Mouse (Mus musculus) activated CD4-positive, CD25-positive, alpha-beta regulatory T cell, adult 4 months (primary cell): ENCODE measurements around the gene Gm20388. TPM values are rescaled to one million over a fixed set of nuclear protein-coding genes. Genes with fewer than 3 reads are reported as not detected.

Experiments
- ATAC-seq: one replicate; pipeline ENCODE4 v1.8.0; 2017
- polyA plus RNA-seq, 2 experiments: library from polyadenylated mRNA; unstranded; fragments of 100-300 nt; shearing (Covaris generic); gene quantifications; one replicate each; pipeline ENCODE4 v1.2.1; 2017

Gm20388 gene
- polyA plus RNA-seq, 2 experiments from 2014 or later: 9.9 to 12.3 TPM

DNA sequence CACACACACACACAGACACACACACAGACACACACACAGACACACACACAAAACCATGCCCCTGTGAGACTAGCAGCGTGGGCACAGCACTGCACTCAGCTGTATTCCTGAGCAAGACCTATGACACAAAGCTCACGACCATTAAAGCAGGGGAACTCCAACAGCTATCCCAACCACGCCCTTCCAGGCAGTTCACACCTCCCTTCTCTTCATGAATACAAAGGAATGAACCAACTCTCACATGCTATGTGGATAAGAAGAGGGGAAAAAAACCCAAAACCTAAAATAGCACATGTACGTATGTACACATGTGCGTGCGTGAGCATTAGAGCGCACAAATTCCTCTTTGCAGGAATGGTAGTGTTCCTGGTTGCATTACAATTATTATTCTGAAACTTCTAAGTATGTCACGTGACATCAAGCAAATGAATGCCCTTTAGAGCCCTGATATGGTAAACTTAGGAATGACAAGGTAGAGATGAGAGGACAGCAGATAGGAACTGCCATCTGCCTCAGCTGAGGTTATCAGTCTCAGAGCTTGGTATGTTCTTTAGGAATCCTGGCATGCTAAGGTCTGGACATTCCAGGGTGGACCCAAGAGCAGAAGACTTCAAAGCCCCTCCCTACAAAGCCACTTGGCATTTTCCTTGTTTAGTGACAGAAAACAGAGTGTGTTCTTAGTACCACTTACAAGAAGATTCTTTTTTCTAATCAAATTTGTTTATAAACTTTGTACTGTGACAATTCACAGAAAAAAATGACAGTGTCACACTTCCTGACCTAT lies 3015.5 kb downstream of the Gm20388 start:
- no peak for ATAC-seq

GRCm38 (mm10) chr8:122926782-122927181 lies 3016.1 kb downstream of the Gm20388 start:
- no peak for ATAC-seq

GRCm38 (mm10) chr8:122927841-122928240 lies 3017.2 kb downstream of the Gm20388 start:
- ATAC-seq: no peak

GRCm38 (mm10) chr8:122928631-122929224 lies 3018.1 kb downstream of the Gm20388 start:
- no peak for ATAC-seq

DNA sequence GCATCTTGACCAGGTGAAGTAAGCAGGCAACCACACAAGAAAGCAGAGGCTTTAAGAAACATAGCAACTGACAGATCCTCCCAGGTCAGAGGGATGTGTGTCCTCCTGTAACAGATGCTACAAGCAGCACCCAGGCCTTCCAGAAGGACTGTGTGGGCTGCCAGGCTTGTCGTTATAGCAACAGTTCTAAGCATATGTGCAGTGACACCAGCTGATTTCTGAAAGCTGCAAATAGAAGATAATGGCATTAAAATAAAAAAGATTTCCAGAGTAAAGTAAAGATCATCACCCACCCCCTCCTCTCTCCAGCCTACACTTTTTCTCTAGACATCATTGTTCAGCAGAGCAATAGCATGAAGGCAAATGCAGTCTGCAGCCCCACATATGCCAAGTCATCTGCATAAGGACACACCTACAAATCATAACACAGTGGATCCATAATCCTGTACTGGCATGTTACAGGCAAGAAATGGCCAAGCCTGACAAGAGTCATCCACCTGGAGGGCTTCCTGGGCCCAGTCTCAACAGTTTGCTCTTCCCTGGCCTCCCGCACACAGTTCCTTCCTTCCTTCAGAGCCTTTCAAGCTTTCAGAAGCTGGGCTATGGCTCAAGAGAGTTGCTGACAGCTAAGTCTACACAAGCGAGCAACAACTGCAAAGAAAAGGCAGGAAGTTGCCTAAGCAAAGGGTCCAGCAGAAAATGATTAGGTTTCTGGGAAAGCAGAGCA lies 3021.4 kb downstream of the Gm20388 start:
- no peak for ATAC-seq

DNA sequence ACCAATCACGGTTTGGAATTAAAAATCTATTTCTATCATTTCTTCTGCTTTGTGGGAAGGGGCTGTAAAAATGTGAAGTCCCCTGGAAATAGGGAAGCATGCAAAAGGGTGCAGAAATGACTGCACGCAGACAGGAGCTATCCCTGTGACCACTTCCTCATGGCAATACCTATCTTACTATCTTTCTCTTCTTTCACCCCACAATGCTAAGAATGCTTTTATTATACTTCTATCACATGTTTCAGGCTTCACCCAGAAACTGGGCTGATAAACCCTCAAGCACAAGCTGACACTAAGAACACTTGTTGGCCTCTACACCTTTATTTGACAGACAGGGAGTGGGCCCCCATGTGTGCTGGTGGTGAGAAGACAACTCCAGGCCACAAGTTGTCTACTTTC lies 3021.9 kb downstream of the Gm20388 start:
- ATAC-seq: no peak

DNA sequence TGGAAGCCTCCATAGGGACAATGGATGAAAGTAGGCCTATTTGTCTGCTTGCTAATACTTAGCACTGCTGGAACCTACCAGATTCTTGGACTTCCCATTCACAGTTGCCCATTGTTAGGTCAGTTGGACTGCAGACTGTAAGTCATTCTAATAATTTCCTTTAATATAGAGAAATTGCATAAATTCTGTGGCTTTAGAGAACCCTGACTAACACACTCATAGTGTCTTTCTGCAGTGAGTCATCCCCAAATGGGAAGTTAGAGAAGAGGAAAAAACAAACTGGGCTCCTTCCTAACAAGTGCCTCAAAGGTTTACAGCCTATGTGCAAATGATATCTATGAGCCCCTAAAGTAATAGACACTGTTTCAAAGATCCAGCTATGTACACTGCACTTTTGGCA lies 3023.3 kb downstream of the Gm20388 start:
- no peak for ATAC-seq

GRCm38 (mm10) chr8:122935118-122935517 lies 3024.5 kb downstream of the Gm20388 start:
- ATAC-seq: no peak

- ATAC-seq: no peak
Measured at GRCm38 (mm10) chr8:122935912-122936311, 3025.3 kb downstream of the Gm20388 start.

- ATAC-seq: peak; percentile 69
Measured at GRCm38 (mm10) chr8:122937545-122938053, 3027.0 kb downstream of the Gm20388 start.

- ATAC-seq: no peak
Measured at GRCm38 (mm10) chr8:122938170-122938569, 3027.5 kb downstream of the Gm20388 start.

DNA sequence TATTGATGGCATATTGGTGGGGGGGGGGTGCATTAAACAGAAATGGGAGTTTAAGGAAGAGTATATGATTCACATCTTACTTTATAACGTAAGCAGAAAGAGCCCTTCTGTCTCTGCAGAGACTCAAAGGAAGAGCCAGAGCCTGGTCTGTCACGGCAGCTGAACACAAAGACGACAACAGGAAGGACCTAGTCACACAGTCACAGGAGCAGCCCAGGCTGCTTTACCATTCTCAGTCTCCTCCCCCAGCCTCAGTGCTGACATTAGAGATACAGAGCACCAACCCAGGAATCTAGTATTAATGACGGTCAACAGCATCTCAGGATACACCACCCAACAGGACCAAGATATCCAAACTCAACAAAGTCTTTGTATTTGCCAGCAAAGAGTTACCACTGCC lies 3027.9 kb downstream of the Gm20388 start:
- peak; percentile 80 for ATAC-seq

- no peak for ATAC-seq
Measured at GRCm38 (mm10) chr8:122942803-122943713, 3032.4 kb downstream of the Gm20388 start.

- no peak for ATAC-seq
Measured at GRCm38 (mm10) chr8:122945775-122946174, 3035.1 kb downstream of the Gm20388 start.

- ATAC-seq: no peak
Measured at GRCm38 (mm10) chr8:122949701-122950100, 3039.1 kb downstream of the Gm20388 start.

DNA sequence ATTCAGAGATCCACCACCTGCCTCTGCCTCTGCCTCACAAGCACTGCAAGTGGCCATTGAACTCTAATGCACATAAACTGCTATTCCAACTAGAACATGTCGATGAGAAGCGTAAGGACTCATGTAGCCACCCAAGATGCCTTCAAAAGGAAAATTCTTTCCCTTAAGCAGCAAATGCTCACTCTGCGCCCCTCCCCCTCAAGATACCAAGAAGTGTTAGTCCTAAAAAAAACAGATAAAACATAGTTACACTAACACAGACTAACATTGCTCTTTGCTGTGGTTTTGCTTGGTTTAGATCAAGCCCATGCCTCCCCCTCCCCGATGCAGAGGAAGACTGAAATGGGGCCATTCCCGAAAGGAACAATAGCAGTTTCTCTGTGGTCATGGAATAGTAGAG lies 3040.8 kb downstream of the Gm20388 start:
- no peak for ATAC-seq

DNA sequence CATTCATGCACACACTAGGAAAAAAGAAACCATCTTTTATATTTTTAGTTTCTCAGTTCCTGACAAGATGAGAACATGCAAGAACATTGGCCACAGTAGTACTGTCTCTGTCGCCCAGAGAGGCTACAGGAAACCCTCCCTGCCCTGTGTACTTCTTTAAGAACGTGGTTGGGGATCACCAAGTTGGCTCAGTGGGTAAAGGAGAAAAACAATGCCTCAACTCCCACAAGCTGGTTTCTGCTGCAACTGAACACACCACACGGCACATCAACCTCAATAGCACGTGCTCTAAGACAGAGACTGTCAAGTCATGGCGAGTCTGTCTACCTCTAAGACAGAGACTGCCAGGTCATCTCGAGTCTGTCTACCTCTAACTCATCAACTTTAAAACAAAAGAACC lies 3042.4 kb downstream of the Gm20388 start:
- peak; percentile 64 for ATAC-seq

DNA sequence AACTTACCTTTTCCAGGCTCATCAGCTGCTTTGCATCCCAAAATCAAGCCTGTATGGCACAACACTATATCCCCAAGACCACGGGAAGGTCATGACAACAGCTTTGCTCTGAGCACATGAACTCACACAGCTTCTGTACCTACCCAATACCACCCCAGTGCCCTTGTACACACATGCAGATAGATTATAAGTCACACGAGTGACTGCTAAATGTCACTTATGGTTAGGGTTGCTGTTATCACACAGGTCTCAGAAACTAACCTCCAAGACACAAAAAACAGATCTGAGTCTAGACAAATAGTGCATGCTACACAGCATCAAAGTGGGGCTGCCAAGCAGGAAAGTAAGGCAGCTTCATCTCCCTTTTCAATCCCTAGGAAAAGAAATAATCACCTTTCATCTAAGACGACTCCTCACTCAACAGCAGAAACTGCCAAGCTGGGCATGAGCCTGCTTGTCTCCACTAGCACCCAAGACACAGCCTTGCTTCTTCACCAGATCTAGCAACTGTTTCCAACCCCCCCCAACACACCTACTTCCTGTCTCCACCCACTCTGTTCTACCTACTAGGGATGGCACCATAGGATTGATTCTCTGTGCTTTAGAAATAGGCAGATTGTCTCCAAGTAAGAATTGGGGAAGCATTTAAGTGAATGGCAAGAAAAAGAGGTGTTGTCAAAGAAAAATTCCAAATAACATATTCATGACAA lies 3043.6 kb downstream of the Gm20388 start:
- ATAC-seq: peak; percentile 71

- no peak for ATAC-seq
Measured at GRCm38 (mm10) chr8:122955195-122955594, 3044.6 kb downstream of the Gm20388 start.

- no peak for ATAC-seq
Measured at GRCm38 (mm10) chr8:122955997-122956396, 3045.4 kb downstream of the Gm20388 start.

DNA sequence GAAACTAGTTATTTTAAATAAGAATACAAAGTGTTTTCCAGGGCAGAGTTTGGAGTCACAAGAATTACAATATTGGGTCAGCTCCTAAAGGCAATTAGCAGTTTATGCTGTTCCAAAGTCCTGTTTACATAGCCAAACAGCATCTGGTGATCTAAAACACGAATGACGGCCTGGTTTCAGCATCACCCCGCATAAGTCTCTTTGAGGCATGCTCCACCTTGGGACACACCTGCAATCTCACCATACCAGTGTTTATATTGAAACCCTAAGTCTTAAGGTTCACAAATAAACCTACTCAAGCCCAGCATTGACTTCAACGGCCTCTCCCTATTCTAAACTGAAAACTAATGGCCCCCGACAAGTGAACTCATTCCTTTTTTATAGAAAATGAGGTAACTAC lies 3049.7 kb downstream of the Gm20388 start:
- ATAC-seq: no peak

DNA sequence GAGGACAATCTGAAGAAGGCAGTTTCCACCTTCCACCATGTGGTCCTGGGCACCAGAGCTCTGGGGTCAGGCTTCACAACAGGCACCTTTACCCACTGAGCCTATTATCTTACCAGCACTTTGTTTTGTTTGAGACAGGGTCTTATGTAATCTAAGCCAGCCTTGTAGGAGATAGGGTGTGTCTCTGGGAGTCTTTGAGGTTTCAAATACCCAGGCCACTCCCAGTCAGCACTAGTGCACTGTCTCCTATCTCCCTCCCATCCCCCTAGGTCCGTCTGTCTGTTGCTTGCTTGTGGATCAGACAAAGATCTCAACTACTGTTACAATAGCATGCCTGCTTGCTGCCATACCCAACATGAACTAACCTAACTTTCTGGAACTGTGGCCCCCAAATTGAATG lies 3050.3 kb downstream of the Gm20388 start:
- ATAC-seq: no peak
